Mouse (Mus musculus) limb, embryonic 15.5 days (tissue): Measurements from ENCODE around the gene Cntn6. TPM values are rescaled to one million over a fixed set of nuclear protein-coding genes. Genes with fewer than 3 reads are reported as not detected.

Experiments
- ATAC-seq: fragments of 200-750 bp; cut with Nextera tagmentation; 2 replicates; pipeline ENCODE4 v1.8.0; 2017; ENCODE audit warnings: low read depth, moderate TSS enrichment; ENCODE audit not compliant: insufficient number of reproducible peaks, low FRiP score, low TSS enrichment
- H3K27ac ChIP-seq: fragments of 300-500 bp; sonication (generic); 2 replicates; pipeline ENCODE4 v1.5.1; 2015; ENCODE audit warnings: moderate library complexity, mild to moderate bottlenecking, inconsistent platforms
- H3K27me3 ChIP-seq: fragments of 300-500 bp; sonication (generic); 2 replicates; pipeline ENCODE4 v1.6.1; 2015; ENCODE audit warnings: inconsistent platforms
- H3K36me3 ChIP-seq: fragments of 300-500 bp; sonication (generic); 2 replicates; pipeline ENCODE4 v1.6.1; 2015; ENCODE audit warnings: inconsistent platforms
- H3K4me1 ChIP-seq: fragments of 300-500 bp; sonication (generic); 2 replicates; pipeline ENCODE4 v1.6.1; 2015; ENCODE audit warnings: inconsistent platforms
- H3K4me2 ChIP-seq: fragments of 300-500 bp; sonication (generic); 2 replicates; pipeline ENCODE4 v1.6.1; 2015; ENCODE audit warnings: mild to moderate bottlenecking, inconsistent platforms
- H3K4me3 ChIP-seq: fragments of 300-500 bp; sonication (generic); 2 replicates; pipeline ENCODE4 v1.5.1; 2015; ENCODE audit warnings: mild to moderate bottlenecking, inconsistent platforms
- H3K9ac ChIP-seq: fragments of 300-500 bp; sonication (generic); 2 replicates; pipeline ENCODE4 v1.6.1; 2015; ENCODE audit warnings: inconsistent platforms
- H3K9me3 ChIP-seq: fragments of 300-500 bp; sonication (generic); 2 replicates; pipeline ENCODE4 v1.6.1; 2016; ENCODE audit warnings: inconsistent platforms
- WGBS: fragments of 180-500 bp; shearing (Covaris S2); methylation state at CpG from one replicate; pipeline ENCODE4 v1.1.7; 2015; 5-methylcytosine and 5-hydroxymethylcytosine counted together
- polyA plus RNA-seq: library from polyadenylated mRNA; unstranded; fragments of >200 nt; fragmentation: Nextera tagmentation; extraction: Ambion mirVana; gene quantifications from 2 replicates; pipeline ENCODE4 v1.2.1, GENCODE M21; 2015

The Cntn6 gene
- polyA plus RNA-seq, 1 experiment from 2014 or later = 0.52 TPM

DNA sequence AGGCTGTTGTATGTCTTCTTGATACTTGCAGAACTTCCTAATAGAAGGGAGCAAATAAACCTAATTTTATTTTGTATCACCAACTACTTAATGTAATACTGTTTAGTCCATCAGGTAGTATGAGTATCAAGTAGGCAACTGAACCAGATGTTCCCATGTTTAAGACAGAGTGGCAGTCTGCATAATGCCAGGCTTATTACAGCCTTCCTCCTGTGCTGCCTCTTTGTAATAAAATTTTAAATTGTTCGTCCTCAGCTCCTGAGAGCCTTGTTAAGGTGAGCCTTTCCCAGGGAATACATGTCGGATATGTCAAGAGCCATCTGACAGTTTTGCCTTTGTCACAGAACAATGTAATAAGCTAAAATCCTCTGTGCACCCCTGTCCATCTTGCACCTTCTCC, 294.9 kb downstream of the Cntn6 start:
- Histone ChIP-seq H3K4me1 (no peaks in the 10 kb centered on the region), H3K4me3 (no peak overlapping the region), H3K27me3 (no peaks in the 10 kb centered on the region), H3K27ac (no peak overlapping the region), H3K9ac (no peak overlapping the region), H3K36me3 (no peaks in the 10 kb centered on the region), H3K4me2 (no peak overlapping the region), H3K9me3 (no peaks in the 10 kb centered on the region)
- no peak for ATAC-seq
- 48% methylated on average over 2 of the region's 2 CpGs for WGBS

DNA sequence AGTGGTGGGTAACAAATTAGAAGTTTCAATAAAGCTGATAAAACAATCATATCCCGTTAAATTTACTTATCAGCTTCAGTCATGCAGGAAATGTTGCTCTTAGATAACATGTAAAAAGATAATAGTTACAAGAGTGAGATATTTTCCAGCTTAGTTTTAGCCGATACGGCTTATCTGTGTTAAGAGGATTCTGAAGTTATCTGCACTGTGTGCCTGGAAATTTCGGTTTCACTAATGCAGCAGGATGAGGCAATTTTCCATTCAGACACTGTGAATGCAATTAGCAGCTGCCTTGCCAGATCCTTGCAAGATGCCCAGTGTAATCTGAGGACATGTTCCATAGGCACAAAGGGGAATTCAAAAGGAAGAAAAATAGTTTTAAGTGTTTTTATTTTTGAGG, 315.9 kb downstream of the Cntn6 start:
- Histone ChIP-seq H3K9me3 (no peaks in the 10 kb centered on the region), H3K27ac (no peak overlapping the region), H3K4me2 (no peak overlapping the region), H3K4me3 (no peak overlapping the region), H3K27me3 (no peaks in the 10 kb centered on the region), H3K9ac (no peak overlapping the region), H3K4me1 (no peaks in the 10 kb centered on the region), H3K36me3 (no peaks in the 10 kb centered on the region)
- no peak for ATAC-seq
- WGBS = 68% methylated on average over 4 of the region's 4 CpGs

DNA sequence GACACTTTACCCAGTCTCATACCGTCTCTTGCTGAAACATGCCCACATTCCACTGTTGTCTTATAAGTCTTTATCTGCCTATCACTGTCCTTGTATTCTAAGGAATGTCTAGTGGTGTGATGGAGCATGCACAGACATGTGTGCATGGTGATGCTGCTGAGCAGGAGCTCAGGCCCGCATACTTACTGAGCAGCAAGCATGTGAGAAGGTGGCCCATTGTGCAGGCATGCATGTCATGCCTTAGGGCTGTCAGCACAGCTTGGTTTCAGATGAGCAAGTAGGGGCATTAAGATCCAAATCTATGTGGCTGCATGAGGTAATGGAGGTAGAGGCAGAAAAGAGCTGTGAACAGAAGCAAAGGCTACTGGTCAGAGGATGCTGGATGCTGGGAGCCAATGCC, 323.0 kb downstream of the Cntn6 start:
- Histone ChIP-seq H3K9me3 (no peaks in the 10 kb centered on the region), H3K9ac (no peak overlapping the region), H3K4me2 (no peak overlapping the region), H3K27ac (no peak overlapping the region), H3K4me3 (no peak overlapping the region), H3K4me1 (no peaks in the 10 kb centered on the region), H3K27me3 (no peaks in the 10 kb centered on the region), H3K36me3 (no peaks in the 10 kb centered on the region)
- peak; percentile 52; the same call in 1 of the 2 replicates for ATAC-seq
- 77% methylated on average over 2 of the region's 2 CpGs for WGBS

DNA sequence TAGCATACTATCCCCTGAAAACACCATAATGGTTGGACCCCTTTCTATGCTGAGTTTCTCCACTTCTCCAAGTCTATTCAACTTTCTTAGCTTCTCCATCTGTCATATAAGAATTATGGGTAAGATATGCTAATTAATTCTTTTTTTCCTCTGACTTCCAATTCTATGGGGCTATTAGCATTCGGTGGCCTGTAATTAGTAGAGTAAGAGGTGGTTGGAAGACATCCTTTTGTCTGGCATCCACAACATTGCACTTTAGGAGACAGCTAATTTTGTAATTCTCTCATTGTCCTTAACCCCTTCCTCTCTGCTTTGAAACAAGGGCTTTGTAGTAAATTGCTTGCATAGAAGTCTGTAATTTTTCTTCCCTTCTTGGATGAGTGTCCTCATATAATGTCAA, 387.1 kb downstream of the Cntn6 start:
- no peaks in the 10 kb centered on the region for H3K9me3 ChIP-seq
- 68% methylated on average over 1 of the region's 1 CpGs for WGBS
- H3K27ac ChIP-seq = no peak overlapping the region
- no peak overlapping the region for H3K9ac ChIP-seq
- no peaks in the 10 kb centered on the region for H3K27me3 ChIP-seq
- H3K36me3 ChIP-seq = no peaks in the 10 kb centered on the region
- ATAC-seq = no peak
- H3K4me3 ChIP-seq = no peak overlapping the region
- H3K4me2 ChIP-seq = no peak overlapping the region
- H3K4me1 ChIP-seq = no peaks in the 10 kb centered on the region

DNA sequence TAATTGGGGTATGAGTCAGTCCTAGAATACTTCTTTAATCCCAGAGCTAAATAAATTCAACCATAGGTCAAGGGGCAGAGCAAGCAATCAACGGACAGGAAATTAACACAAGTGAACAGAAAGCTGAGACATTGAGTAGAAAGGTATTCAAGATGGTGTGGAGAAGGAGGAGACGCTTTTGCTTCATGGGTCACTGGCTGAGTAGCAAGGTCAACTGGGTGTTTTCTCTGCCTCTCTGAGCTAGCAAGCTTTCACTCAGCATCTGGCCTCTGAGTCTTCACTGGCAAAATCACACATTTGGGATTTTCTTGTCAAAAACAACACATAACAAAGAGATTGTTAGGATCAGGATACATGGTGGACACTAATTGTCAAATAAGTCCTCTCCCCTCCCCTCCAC, 391.4 kb downstream of the Cntn6 start:
- Histone ChIP-seq H3K4me3 (no peak overlapping the region), H3K27ac (no peak overlapping the region), H3K36me3 (no peaks in the 10 kb centered on the region), H3K27me3 (no peaks in the 10 kb centered on the region), H3K4me1 (no peaks in the 10 kb centered on the region), H3K4me2 (no peak overlapping the region), H3K9me3 (no peaks in the 10 kb centered on the region), H3K9ac (no peak overlapping the region)
- no peak for ATAC-seq
- WGBS = 59% methylated on average over 2 of the region's 2 CpGs

DNA sequence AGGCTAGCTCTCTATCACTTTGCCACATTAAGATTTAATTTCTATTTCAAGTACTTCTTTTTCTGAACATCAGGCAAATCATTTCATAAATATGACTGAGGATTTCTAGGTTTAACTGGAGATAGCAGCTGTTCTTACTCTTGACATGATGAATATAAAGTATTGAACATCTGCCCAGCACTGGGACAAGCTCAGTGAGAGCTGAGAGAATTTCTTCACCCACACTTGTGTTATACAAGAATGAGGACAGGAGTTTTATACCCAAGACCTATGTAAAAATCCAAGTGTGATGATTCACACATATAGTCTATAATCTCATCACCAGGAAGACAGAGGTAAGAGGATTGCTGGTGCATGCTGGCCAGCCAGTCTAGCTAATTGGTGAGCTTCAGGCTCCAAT, 393.2 kb downstream of the Cntn6 start:
- H3K4me2 ChIP-seq = no peak overlapping the region
- no peak overlapping the region for H3K4me3 ChIP-seq
- ATAC-seq = no peak
- no peak overlapping the region for H3K9ac ChIP-seq
- no peaks in the 10 kb centered on the region for H3K27me3 ChIP-seq
- no peaks in the 10 kb centered on the region for H3K9me3 ChIP-seq
- H3K36me3 ChIP-seq = no peaks in the 10 kb centered on the region
- H3K27ac ChIP-seq = no peak overlapping the region
- no peaks in the 10 kb centered on the region for H3K4me1 ChIP-seq

DNA sequence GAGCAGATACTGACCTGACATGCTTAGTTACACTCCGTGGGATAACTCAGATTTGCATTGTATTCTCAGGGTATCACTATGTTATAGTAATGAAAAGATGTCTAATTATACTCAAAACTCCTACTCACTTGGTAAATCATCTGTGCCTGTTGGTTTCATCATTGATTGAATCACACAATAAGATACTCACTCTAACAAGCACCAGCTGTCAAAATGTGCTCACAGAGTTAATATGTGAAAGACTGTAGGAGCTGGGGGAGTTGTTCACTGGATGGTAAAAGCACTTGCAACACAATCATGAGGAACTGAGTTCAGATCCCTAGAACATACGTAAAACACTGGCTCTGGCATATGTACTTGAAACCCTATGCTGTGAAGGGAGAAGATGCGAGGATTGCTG, 398.5 kb downstream of the Cntn6 start:
- no peak overlapping the region for H3K4me2 ChIP-seq
- H3K9ac ChIP-seq = no peak overlapping the region
- H3K4me1 ChIP-seq = no peaks in the 10 kb centered on the region
- no peak for ATAC-seq
- no peaks in the 10 kb centered on the region for H3K27me3 ChIP-seq
- no peaks in the 10 kb centered on the region for H3K36me3 ChIP-seq
- WGBS = 84% methylated on average over 3 of the region's 3 CpGs
- H3K4me3 ChIP-seq = no peak overlapping the region
- no peak overlapping the region for H3K27ac ChIP-seq
- no peaks in the 10 kb centered on the region for H3K9me3 ChIP-seq
